Mouse (Mus musculus) left cerebral cortex, postnatal 36 days (tissue): ENCODE results near the gene Hnrnpf. TPM values are rescaled to one million over a fixed set of nuclear protein-coding genes. Genes with fewer than 3 reads are reported as not detected.
A peak's percentile ranks its signal among the peaks of the same experiment; 100 is the strongest.

ENCODE experiments used
- DNase-seq, 2 experiments: peaks; one replicate each; pipeline ENCODE4 v3.0.0; 2021 to 2022; ENCODE audit warnings: low spot score in 2 of 2, mixed read lengths in 1 of 2
- intact Hi-C: fragments of 180-260 bp; cut with DNase I; formaldehyde crosslinking; loops from one replicate; pipeline ENCODE4 v1.15.1; 2025
- total RNA-seq, 2 experiments: library from RNA; stranded (reverse); gene quantifications; 2 replicates each; pipeline ENCODE4 v1.2.3; 2021

Hnrnpf gene
- total RNA-seq, 2 experiments from 2014 or later, result 122 to 123 TPM

DNA sequence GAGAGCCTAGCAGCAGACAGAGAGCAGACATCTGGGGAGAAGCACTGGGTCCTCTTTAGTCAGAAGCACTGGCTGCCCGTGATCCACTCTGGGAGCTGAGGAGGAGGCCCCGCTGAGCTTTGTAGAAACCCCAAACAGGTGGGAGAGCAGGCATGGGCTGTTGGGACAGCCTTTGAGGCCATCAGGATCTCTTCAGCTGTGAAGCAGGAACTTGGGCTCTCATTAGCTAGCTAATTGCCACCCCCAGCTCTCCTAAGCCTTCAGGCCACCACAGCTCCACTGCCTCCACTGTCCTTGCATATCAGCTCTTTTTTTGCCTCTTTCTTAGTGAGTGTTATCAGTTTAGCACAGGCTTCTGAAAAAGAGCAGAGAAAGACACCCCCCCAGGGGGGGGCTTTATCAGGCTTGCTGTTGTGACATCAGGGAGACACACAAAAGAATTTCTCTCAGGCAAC is 11.5 kb upstream of the Hnrnpf start:
- intact Hi-C loops, result no loop called here
- no peak for DNase-seq

DNA sequence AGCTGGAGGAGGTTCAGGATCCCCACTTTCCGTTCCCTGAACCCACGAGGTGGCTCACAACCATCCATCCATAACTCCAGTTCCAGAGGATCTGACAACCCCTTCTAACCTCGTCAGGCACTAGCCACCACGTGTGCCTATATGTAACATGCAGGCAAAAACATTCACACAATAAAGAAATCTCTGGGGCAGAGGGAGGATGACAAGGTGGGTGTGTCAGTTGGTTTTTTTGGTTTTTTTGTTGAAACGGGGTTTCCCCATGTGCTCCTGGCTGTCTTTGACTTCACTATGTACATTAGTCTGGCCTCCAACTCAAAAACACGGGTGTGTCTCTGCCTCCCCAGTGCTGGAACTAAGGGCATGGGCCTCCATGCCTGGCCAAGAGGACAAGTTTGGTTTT is 9.9 kb upstream of the Hnrnpf start:
- intact Hi-C loops, result no loop called here
- no peak for DNase-seq

DNA sequence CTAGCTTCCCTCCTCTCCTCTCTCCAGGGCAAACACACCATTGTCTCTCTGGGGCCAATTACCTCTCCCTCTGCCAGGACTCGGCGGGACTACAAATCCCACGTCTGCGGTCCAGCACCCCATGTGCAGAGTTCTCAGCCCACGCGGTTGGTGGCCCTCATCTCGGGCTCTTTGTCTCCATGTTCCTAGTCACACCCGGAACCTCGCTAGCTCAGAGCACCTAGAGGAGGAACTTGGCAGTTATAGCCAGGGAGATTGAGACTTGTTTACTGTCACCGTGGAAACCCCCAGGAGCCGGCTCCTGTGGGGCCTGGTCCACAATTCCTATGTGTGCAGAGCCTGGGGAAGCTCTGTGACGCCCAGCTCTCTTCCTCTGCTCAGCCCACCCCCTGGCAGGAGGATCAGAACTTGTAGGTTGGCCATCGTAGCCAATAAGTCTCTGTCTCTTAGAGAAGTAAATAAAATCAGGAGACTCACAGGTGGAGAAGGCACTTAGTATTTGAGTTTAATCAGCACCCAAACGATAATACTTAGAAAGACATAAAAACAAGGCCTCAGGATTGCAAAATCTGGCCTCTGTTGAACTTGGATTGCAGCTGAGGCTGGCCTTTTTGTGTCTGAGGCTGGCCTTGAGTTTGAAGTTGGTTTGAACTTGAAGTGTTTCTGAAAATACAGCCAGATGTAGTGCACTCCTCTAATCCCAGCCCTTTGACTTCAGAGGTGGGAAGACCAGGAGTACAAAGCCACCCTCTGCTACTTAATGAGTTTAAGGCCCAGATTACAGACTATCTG is 8.6 kb upstream of the Hnrnpf start:
- DNase-seq, result no peak
- intact Hi-C loops, result no loop called here

DNA sequence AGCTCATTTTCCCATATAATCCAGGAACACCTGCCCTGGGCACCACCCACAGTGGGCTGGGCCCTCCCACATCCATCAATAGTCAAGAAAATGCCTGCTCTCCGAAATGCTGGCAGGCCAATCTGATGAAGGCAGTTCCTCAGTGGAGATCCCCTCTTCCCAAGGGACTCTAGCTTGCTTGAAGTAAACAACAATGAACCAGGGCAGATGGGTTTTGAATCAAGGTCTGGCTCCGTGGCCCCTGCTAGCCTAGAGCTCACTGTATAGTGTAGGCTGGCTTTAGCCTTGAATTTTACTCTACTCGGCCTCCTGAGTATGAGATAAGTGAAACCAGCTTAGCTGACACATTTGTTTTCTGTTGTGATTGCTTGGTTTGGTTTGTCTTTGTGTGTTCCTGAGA is 7.7 kb upstream of the Hnrnpf start:
- DNase-seq, result no peak
- intact Hi-C loops, result no loop called here

DNA sequence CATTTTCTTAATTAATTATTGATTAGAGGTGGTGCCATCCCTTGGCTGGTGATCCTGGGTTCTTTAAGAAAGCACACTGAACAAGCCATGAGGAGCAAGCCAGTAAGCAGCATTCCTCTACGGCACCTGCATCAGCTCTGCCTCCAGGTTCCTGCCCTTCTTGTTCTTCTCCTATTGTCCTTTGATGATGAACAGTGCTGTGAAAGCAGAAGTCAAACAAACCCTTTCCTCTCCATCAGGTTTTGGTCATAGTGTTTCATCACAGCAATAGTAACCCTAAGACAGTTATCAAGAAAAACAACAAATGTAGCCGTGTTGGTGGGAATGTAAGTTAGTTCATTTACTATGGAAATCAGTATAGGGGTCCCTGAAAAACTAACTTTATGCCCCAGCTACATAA is 6.7 kb upstream of the Hnrnpf start:
- DNase-seq, result no peak
- intact Hi-C loops, result no loop called here

DNA sequence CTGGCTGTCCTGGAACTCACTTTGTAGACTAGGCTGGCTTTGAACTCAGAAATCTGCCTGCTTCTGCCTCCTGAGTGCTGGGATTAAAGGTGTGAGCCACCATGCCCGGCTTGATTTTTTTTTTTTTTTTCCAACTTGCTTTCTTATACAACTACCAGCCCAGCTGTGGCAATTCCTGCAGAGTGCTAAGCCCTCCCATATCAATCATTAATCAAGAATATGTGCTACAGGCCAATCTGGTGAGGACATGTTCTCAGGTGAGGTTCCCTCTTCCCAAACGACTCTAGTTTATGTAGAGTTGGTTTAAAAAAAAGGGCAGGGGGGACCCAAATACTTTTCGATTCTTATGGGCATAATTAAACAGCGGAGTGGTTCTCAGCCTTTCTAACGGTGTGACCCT is 2.3 kb upstream of the Hnrnpf start:
- intact Hi-C loops, result no loop called here
- DNase-seq, result no peak

DNA sequence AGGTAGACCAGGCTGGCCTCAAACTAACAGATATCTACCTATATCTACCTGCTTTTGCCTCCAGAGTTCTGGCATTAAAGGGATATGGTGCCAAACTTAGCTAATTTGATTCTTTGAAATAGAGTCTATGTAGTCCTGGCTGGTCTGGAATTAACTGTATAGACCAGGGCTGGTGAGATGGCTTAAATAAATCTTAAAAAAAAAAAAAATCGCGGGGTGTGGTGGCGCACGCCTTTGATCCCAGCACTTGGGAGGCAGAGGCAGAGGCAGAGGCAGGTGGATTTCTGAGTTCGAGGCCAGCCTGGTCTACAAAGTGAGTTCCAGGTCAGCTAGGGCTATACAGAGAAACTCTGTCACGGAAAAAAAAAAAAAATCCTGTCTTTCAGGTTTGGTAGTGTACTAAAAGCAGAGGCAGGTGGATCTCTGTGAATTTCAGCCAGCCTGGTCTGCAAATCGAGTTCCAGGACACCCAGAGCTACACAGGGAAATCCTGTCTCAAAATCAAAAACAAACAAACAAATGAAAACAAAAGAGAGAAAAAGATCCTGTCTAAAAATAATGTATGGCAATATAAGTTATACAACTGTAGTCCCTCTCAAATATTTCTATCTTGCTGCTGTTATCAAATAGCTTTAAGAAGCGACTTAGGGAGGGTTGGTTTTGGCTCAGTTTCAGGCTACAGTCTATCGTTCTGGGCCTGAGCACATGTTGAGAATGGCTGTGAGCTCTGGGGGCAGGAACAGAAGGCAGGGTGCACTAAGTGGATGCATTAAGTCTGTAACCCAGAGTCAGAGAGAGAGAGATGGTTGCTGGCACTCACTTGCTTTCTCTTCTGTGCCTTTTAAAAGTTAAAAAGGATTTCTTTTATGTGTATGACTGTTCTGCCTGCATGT is 1.6 kb downstream of the Hnrnpf start:
- no peak for DNase-seq
- intact Hi-C loops, result no loop called here

DNA sequence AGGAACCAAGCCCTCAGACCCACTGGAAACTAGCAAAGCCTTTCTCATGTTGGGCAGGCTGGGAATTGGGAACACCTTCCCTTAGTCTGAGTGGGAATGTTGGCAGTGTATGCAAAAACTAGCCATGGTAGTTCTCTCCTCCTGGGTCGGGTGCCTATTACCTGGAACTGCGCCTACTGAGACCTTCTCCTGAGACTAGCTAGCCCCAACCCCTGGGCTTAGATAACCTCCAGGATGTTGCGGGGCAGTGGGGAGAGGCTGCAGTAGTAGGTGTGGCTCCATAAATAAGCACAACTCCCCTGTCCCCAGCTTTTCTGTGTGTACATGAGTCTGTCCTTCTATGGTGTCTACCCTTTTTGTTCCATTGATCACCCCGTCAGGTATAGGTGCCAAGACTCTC is 2.4 kb downstream of the Hnrnpf start:
- intact Hi-C loops, result no loop called here
- DNase-seq, result no peak

DNA sequence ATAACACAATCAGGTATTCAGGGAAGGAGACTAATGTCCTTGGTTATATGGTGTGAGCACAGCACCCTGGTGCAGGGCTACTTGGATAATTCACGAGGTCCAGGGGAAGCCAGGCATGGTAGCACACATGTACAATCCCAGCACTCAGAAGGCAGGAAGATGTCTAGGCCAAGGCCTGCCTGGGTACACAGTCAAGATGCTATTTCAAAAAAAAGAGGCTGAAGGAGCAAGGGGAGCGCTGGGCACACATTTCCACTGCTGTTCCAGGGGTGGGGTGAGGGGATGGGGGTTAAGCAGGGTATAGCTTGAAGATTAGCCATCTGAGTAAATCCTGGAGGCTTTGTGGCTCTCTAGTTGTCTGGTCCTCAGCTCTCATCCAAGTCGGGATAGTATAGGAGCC is 3.7 kb downstream of the Hnrnpf start:
- intact Hi-C loops, result no loop called here

DNA sequence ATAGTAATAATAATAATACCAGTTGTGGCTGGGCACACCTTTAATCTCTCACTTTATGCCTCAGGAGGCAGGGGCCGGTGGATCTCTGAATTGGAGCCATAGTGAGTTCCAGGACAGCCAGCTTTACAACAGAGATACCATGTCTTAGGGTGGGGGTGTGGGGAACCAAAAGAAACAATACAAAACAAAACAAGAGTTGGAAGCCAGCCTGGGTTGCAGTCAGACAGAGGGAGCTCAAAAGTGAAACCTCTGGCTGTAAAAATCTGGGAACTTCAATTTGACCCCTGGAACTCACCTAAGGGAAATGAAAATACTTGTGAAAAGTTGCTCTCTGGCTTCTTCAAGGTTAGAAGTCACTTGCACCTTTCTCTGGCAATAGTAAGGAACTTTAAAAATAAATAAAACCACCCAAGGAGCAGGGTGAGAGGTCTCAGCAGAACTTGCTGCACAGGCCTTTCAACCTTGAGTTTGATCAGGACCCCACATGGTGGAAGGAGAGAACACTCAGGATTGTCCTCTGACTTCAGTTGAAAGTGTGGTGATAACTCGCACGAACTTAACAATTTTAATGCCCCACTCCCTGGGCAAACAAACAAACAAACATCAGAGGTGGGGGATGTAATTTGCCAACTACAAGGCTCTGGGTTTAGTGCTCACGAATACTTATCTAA is 5.3 kb downstream of the Hnrnpf start:
- intact Hi-C loops, result no loop called here
- no peak for DNase-seq

More for the DNA sequence above, 3.7 kb downstream of the Hnrnpf start:
- DNase-seq, result no peak

DNA sequence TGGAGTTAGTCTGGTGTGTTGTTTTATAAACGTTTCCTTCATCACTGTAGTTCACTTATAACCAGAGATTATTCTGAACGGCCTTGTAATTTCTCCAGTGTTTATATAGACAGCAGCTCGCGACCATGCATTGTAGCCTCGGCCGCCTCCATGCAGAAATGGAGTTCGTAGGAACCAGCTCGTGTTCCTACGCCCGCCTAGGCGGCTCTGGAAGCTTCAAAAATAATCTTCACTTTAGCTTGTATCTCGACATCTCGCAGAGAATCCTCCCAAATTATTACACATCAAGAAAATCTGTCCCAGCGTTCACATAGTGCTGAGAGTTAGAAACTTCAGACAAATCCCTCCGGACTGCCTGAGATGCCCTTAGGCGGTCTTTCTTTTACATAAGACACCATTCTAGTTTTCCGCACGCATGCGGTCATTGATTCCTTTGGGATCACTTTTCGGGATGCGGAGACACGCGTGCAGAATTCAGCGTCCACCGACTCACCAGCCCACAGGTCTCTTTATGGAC is 5.9 kb downstream of the Hnrnpf start:
- DNase-seq, result peak in 1 of 2 experiments; percentile 66
- intact Hi-C loops, result loop anchor here (1.0 to 2.0 kb wide), 2 partner anchors 27 to 65 kb away; partner anchors contain the start of gene Zfp637

DNA sequence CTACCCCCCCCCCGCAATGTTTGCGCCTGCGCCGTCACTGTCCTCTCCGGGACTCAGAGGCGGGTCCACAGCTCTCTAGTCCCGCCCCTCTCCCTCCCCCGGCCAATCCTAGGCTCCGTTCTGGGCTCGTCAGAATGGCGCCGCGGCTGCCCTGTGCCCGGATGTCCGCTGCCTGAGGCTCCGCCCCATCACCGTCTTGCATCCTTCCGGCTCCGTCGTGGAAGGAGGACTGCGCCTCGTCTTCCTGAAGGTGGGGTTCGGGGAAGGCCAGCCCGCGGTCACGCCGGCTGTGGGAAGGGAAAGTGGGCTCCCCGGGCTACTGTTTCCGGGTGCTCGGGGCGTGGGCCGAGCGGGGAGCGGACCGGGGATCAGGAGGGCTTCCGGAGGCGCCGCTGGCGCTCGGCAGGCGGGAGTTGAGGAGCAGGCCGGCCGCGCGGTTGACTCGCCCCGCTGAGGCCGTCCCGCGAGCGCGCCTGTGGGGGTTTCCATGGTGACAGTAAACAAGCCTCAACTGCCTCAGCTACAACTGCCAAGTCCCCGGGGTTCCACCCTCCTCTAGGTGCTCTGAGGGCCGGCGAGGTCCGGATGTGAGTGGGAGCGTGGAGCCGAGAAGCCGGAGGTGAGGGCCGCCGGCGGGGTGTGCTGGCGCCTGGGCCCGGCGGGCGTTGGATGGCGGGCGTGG is 6.6 kb downstream of the Hnrnpf start:
- intact Hi-C loops, result loop anchor here (1.0 to 2.0 kb wide), 2 partner anchors 27 to 66 kb away; partner anchors contain the start of gene Zfp637
- DNase-seq, result peak; percentile 98

DNA sequence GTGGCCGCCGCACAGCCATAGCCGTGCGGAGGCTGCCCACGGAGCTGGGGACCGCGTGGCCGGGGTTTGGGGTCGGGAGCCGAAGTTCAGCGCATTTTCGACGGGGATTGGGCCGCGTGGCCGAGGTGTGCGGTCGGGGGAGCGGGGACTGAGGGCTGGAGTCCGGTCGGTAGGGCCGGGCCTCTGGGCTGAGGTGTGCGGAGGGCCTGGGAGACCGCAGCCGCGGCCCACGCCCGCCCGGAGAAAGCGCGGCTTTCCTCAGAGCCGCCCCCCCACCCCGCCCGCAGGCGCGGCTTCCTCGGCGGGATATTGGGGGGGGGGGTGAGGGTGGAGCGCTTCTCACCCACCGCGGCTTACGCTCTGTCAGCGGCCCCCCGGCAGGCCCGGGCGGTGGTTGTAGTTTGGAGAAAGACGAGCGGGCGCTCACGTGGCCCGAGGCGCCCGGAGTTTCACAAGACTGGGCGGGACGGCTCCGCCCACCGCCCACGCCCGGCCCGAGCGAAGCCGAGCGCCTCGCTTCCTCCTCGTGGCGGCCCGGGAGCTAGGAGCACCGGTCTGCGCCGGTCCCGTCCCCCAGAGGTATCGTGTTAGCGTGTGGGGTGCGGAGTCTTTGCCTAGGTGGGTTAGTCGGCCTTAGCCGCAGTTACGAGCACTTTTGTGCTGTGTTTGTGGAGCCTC is 7.3 kb downstream of the Hnrnpf start:
- peak; percentile 56 to 65 for DNase-seq
- intact Hi-C loops, result loop anchor here (2.0 kb wide), 1 partner anchor 67 kb away; the partner anchor contains the start of gene Zfp637

DNA sequence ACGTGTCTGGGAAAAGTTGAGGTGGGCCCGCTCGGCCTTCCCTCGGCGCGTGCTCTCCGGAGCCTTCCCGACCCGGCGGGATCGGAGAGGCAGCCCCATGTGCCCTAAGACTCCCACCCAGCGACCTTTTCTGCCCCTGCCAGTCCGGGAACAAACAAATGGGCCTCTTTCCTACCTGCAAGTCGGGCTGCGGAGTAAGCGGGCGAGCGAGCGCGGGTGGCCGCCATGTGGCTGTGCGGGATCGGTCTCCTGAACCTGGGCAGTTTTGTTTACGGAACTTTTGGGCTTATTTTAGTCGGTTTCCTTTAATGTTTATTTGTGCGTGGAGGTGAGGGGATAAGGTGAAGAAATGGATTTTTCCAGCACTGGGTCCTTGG is 7.8 kb downstream of the Hnrnpf start:
- no peak for DNase-seq
- intact Hi-C loops, result loop anchor here (2.0 kb wide), 1 partner anchor 67 kb away; the partner anchor contains the start of gene Zfp637

DNA sequence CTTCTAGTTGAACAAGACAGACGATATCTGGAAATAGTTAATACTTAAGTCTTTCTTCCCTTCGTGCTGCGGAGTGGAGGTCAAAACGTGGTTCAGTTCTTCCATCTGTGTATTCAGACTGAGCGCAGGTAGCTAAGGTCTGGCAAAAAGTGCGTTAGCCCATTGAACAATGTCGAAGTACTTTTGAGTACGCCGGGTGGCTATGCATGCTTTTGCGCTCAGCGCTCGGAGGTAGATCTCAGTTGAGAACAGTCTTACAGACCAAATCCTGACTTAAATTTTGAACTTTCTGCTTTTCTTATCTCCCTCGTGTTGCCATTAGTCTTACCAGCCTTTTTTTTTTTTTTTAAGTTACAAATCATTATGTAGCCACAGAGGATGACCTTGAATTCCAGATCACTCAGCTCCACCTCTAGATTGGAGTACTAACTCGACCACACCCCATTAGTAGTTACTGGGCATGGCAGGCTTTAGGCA is 8.3 kb downstream of the Hnrnpf start:
- DNase-seq, result no peak
- intact Hi-C loops, result no loop called here

DNA sequence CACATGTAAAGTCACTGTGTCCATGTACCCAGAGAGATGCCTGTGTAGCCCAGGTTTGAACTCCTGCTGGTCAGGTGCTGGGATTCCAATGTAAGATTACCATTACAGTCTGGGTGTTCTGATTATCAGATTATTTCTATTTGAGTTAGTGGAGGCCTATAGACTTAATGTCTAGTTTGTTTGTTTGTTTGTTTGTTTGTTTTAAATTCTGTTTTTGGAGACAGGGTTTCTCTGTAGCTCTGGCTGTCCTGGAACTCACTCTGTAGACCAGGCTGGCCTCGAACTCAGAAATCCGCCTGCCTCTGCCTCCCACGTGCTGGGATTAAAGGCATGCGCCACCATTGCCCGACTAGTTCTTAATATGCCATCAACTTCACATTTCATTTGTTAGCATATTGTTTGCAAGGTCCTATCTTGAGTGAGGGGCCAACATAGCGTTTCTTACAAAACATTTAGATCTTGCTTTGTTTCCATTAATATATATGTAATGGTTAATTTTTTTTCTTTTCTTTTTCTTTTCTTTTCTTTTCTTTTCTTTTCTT is 10.1 kb downstream of the Hnrnpf start:
- no peak for DNase-seq
- intact Hi-C loops, result no loop called here

DNA sequence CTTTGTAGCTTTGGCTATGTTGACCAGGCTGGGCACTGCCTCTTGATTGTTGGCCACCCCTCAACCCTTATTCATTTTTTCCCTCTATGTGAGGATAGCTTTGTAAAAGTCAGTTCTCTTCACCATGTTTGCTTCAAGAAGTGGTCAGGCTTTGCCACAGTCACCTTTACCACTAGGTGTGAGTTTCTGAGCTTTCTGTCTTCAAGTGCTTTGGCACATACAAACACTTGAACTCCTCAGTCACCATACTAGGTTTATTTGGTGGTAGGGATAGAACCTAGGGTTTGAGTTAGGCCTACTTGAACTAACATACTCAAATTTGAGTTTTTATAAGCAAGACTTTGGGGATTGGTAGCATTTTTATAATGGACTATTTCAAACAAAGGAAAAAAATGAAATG is 14.4 kb downstream of the Hnrnpf start:
- no peak for DNase-seq
- intact Hi-C loops, result no loop called here

DNA sequence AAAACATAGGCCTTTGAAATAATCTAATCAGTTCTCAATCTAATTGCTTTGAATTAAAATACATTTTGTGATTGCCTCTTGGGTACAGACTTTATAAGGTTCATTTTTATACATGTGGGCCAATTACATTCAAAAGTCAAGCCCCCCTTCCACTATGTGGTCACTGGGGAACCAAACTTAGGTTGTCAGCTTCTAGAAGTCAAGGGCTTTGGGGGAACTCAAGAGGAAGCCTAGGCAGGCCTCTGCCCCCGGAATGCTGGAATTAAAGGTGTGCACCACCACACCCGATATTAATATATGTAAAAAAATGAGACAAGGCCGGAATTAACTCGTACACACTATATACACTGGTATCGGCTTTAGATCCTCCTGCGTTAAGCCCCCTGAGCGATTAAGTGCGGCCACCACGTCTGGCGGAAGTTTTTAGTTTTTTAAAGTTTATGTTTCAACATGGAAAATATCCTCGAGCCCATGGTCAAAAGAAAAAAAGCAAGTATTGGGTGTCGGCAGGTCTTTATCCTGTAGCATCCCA is 16.1 kb downstream of the Hnrnpf start:
- DNase-seq, result no peak
- intact Hi-C loops, result no loop called here
